In the genomic region with DNA sequence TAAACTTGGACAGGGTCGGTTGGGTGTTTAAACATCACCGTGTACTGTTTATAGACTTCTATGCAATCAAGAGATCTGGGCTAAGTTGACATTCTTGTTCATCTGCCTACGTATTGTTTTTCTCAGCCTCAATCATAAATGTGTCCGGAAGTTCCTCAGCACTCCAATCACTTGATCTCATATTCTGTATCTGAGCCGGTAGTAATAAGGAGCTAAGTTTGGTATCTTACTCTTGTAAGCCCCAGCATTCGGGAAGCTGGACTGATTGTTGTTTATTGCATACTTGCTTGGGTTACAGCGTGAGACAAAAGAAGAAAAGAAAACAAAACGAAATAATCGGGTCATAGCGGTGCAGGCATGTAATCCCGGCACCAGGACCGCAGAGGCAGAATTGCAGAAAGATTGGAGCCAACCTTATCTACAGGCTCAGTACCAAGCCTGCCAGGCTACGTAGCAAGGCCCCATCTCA, we compare ENCODE assay signal across 1 mouse cellular context.
TF ChIP-seq lines count a peak whose summit lies in the region.

No protein-coding gene starts in this region.

TF ChIP-seq in MEL, 35 proteins besides CTCF, POLR2A, EP300 and RAD21 (continued from another document):
- TF ChIP-seq GATA1 (IDR thresholded peaks at IDR 0.05; ENCODE audit: low read depth, low read length): peak; percentile 26; the same call in 1 of the 2 replicates
- TF ChIP-seq TAL1 (IDR thresholded peaks at IDR 0.05; ENCODE audit: low read length): no peak
